Mouse (Mus musculus): ENCODE data around the gene Dennd5b. TPM values are rescaled to one million over a fixed set of nuclear protein-coding genes. Genes with fewer than 3 reads are reported as not detected.

Gene Dennd5b
- polyA plus RNA-seq, 1 experiment from 2014 or later: 6.4 TPM

Other genes with a start within 250 kb of the Dennd5b start
- 16.6 TPM for gene Caprin2, start 205.4 kb downstream of the Dennd5b start, polyA plus RNA-seq (2021)
- 72.4 TPM for gene Sinhcaf, start 155.2 kb downstream of the Dennd5b start, polyA plus RNA-seq (2021)
- not detected for gene Gm10203, start 28.5 kb upstream of the Dennd5b start, polyA plus RNA-seq (2021)
- 13.5 TPM for gene Etfbkmt, start 38.2 kb upstream of the Dennd5b start, polyA plus RNA-seq (2021)
- gene Amn1, start 87.0 kb upstream of the Dennd5b start, polyA plus RNA-seq (2021): 21.9 TPM
- gene Resf1, start 207.7 kb upstream of the Dennd5b start, polyA plus RNA-seq (2021): 28.9 TPM